Mouse (Mus musculus): Measurements from ENCODE around the gene E2f3. TPM values are rescaled to one million over a fixed set of nuclear protein-coding genes. Genes with fewer than 3 reads are reported as not detected.
A peak's percentile ranks its signal among the peaks of the same experiment; 100 is the strongest.

The E2f3 gene
- 11.5 and 12.4 TPM in 2 replicates for polyA plus RNA-seq (2015; fragmentation: Nextera tagmentation; extraction: Ambion mirVana)

- Histone ChIP-seq H3K4me2 (peak within 1 kb of the TSS; percentile 94), H3K27ac (peak within 1 kb of the TSS; percentile 93), H3K9me3 (replicated peaks) (no peaks in the 10 kb centered on the region), H3K36me3 (ENCODE audit: poor library complexity, severe bottlenecking) (no peaks in the 10 kb centered on the region), H3K27me3 (no peaks in the 10 kb centered on the region), H3K4me3 (peak within 1 kb of the TSS; percentile 94), H3K9ac (peak within 1 kb of the TSS; percentile 93), H3K4me1 (peaks cover 28% of the 10 kb centered on the region)
- WGBS, result under 1% methylated on average over 45 of the region's 45 CpGs
- peak; percentile 99 for ATAC-seq
These were observed at the start of gene E2f3 for GRCm38 (mm10) chr13:29985855-29986755. Gene E2f3, minus strand, starts transcription at chr13:29986063.

GRCm38 (mm10) chr13:30034540-30034939 is 48.7 kb upstream of the E2f3 start:
- 93% methylated on average over 5 of the region's 5 CpGs for WGBS
- no peaks in the 10 kb centered on the region for H3K27me3 ChIP-seq
- no peaks in the 10 kb centered on the region for H3K9me3 ChIP-seq (replicated peaks)
- H3K4me2 ChIP-seq, result no peak overlapping the region
- no peaks in the 10 kb centered on the region for H3K36me3 ChIP-seq (ENCODE audit: poor library complexity, severe bottlenecking)
- H3K9ac ChIP-seq, result no peak overlapping the region
- ATAC-seq, result no peak
- no peak overlapping the region for H3K27ac ChIP-seq
- no peak overlapping the region for H3K4me3 ChIP-seq
- H3K4me1 ChIP-seq, result no peaks in the 10 kb centered on the region

- Histone ChIP-seq H3K9me3 (replicated peaks) (no peaks in the 10 kb centered on the region), H3K4me3 (no peak overlapping the region), H3K4me2 (no peak overlapping the region), H3K36me3 (ENCODE audit: poor library complexity, severe bottlenecking) (no peaks in the 10 kb centered on the region), H3K9ac (no peak overlapping the region), H3K4me1 (no peaks in the 10 kb centered on the region), H3K27ac (no peak overlapping the region), H3K27me3 (no peaks in the 10 kb centered on the region)
- ATAC-seq, result no peak
- 89% methylated on average over 13 of the region's 13 CpGs for WGBS
These were observed 45.9 kb upstream of the E2f3 start for GRCm38 (mm10) chr13:30031684-30032335.

GRCm38 (mm10) chr13:30027841-30028240 is 42.0 kb upstream of the E2f3 start:
- no peak overlapping the region for H3K9ac ChIP-seq
- WGBS, result 90% methylated on average over 3 of the region's 3 CpGs
- no peak for ATAC-seq
- H3K4me3 ChIP-seq, result no peak overlapping the region
- H3K4me1 ChIP-seq, result no peaks in the 10 kb centered on the region
- no peaks in the 10 kb centered on the region for H3K36me3 ChIP-seq (ENCODE audit: poor library complexity, severe bottlenecking)
- H3K9me3 ChIP-seq (replicated peaks), result 0 out of 2 replicates have a peak, but pooled peaks cover 4% of the 10 kb centered on the region
- no peaks in the 10 kb centered on the region for H3K27me3 ChIP-seq
- H3K4me2 ChIP-seq, result no peak overlapping the region
- H3K27ac ChIP-seq, result no peak overlapping the region

GRCm38 (mm10) chr13:30022487-30022886 is 36.6 kb upstream of the E2f3 start:
- no peak overlapping the region for H3K4me2 ChIP-seq
- WGBS, result 70% methylated on average over 2 of the region's 2 CpGs
- 0 out of 2 replicates have a peak, but pooled peaks cover 5% of the 10 kb centered on the region for H3K9me3 ChIP-seq (replicated peaks)
- no peak overlapping the region for H3K9ac ChIP-seq
- H3K27ac ChIP-seq, result no peak overlapping the region
- no peaks in the 10 kb centered on the region for H3K27me3 ChIP-seq
- no peaks in the 10 kb centered on the region for H3K4me1 ChIP-seq
- H3K36me3 ChIP-seq (ENCODE audit: poor library complexity, severe bottlenecking), result no peaks in the 10 kb centered on the region
- no peak for ATAC-seq
- no peak overlapping the region for H3K4me3 ChIP-seq

GRCm38 (mm10) chr13:30018573-30018972 is 32.7 kb upstream of the E2f3 start:
- H3K27ac ChIP-seq, result no peak overlapping the region
- H3K9me3 ChIP-seq (replicated peaks), result 0 out of 2 replicates have a peak, but pooled peaks cover 5% of the 10 kb centered on the region
- no peak for ATAC-seq
- no peaks in the 10 kb centered on the region for H3K36me3 ChIP-seq (ENCODE audit: poor library complexity, severe bottlenecking)
- WGBS, result 85% methylated on average over 2 of the region's 2 CpGs
- no peak overlapping the region for H3K4me3 ChIP-seq
- H3K4me2 ChIP-seq, result no peak overlapping the region
- H3K4me1 ChIP-seq, result no peaks in the 10 kb centered on the region
- no peaks in the 10 kb centered on the region for H3K27me3 ChIP-seq
- no peak overlapping the region for H3K9ac ChIP-seq

GRCm38 (mm10) chr13:30017611-30018010 is 31.7 kb upstream of the E2f3 start:
- no peak overlapping the region for H3K4me2 ChIP-seq
- no peak overlapping the region for H3K9ac ChIP-seq
- H3K36me3 ChIP-seq (ENCODE audit: poor library complexity, severe bottlenecking), result no peaks in the 10 kb centered on the region
- no peaks in the 10 kb centered on the region for H3K4me1 ChIP-seq
- no peaks in the 10 kb centered on the region for H3K9me3 ChIP-seq (replicated peaks)
- no peaks in the 10 kb centered on the region for H3K27me3 ChIP-seq
- no peak overlapping the region for H3K27ac ChIP-seq
- WGBS, result 92% methylated on average over 7 of the region's 7 CpGs
- H3K4me3 ChIP-seq, result no peak overlapping the region
- no peak for ATAC-seq

GRCm38 (mm10) chr13:30014576-30014975 is 28.7 kb upstream of the E2f3 start:
- no peak for ATAC-seq
- 93% methylated on average over 8 of the region's 8 CpGs for WGBS
- Histone ChIP-seq H3K4me1 (no peaks in the 10 kb centered on the region), H3K4me3 (no peak overlapping the region), H3K27me3 (no peaks in the 10 kb centered on the region), H3K36me3 (ENCODE audit: poor library complexity, severe bottlenecking) (no peaks in the 10 kb centered on the region), H3K27ac (no peak overlapping the region), H3K9me3 (replicated peaks) (no peaks in the 10 kb centered on the region), H3K9ac (no peak overlapping the region), H3K4me2 (no peak overlapping the region)

- no peaks in the 10 kb centered on the region for H3K27me3 ChIP-seq
- no peaks in the 10 kb centered on the region for H3K4me1 ChIP-seq
- no peaks in the 10 kb centered on the region for H3K36me3 ChIP-seq (ENCODE audit: poor library complexity, severe bottlenecking)
- H3K4me2 ChIP-seq, result no peak overlapping the region
- H3K27ac ChIP-seq, result no peak overlapping the region
- 86% methylated on average over 6 of the region's 6 CpGs for WGBS
- no peak for ATAC-seq
- no peak overlapping the region for H3K4me3 ChIP-seq
- no peak overlapping the region for H3K9ac ChIP-seq
- no peaks in the 10 kb centered on the region for H3K9me3 ChIP-seq (replicated peaks)
These were observed 26.4 kb upstream of the E2f3 start for GRCm38 (mm10) chr13:30012226-30012625.

GRCm38 (mm10) chr13:30008738-30009137 is 22.9 kb upstream of the E2f3 start:
- Histone ChIP-seq H3K4me2 (no peak overlapping the region), H3K27me3 (no peaks in the 10 kb centered on the region), H3K4me1 (no peaks in the 10 kb centered on the region), H3K9ac (no peak overlapping the region), H3K9me3 (replicated peaks) (no peaks in the 10 kb centered on the region), H3K36me3 (ENCODE audit: poor library complexity, severe bottlenecking) (no peaks in the 10 kb centered on the region), H3K4me3 (no peak overlapping the region), H3K27ac (no peak overlapping the region)
- 85% methylated on average over 3 of the region's 3 CpGs for WGBS
- no peak for ATAC-seq

GRCm38 (mm10) chr13:30005422-30005821 is 19.6 kb upstream of the E2f3 start:
- Histone ChIP-seq H3K4me2 (no peak overlapping the region), H3K27ac (no peak overlapping the region), H3K9ac (no peak overlapping the region), H3K27me3 (no peaks in the 10 kb centered on the region), H3K4me1 (no peaks in the 10 kb centered on the region), H3K4me3 (no peak overlapping the region), H3K36me3 (ENCODE audit: poor library complexity, severe bottlenecking) (no peaks in the 10 kb centered on the region), H3K9me3 (replicated peaks) (no peaks in the 10 kb centered on the region)
- no peak for ATAC-seq
- 91% methylated on average over 3 of the region's 3 CpGs for WGBS

GRCm38 (mm10) chr13:30004849-30005248 is 19.0 kb upstream of the E2f3 start:
- no peak overlapping the region for H3K9ac ChIP-seq
- no peak overlapping the region for H3K4me2 ChIP-seq
- H3K9me3 ChIP-seq (replicated peaks), result no peaks in the 10 kb centered on the region
- 94% methylated on average over 5 of the region's 5 CpGs for WGBS
- no peaks in the 10 kb centered on the region for H3K36me3 ChIP-seq (ENCODE audit: poor library complexity, severe bottlenecking)
- no peak for ATAC-seq
- no peak overlapping the region for H3K27ac ChIP-seq
- no peaks in the 10 kb centered on the region for H3K4me1 ChIP-seq
- H3K27me3 ChIP-seq, result no peaks in the 10 kb centered on the region
- no peak overlapping the region for H3K4me3 ChIP-seq

All from forebrain, embryonic 13.5 days (tissue).